Mouse (Mus musculus): ENCODE measurements around the gene Emsy. TPM values are rescaled to one million over a fixed set of nuclear protein-coding genes. Genes with fewer than 3 reads are reported as not detected.

Gene Emsy
- polyA plus RNA-seq, 1 experiment from 2014 or later, result 22.3 TPM

DNA sequence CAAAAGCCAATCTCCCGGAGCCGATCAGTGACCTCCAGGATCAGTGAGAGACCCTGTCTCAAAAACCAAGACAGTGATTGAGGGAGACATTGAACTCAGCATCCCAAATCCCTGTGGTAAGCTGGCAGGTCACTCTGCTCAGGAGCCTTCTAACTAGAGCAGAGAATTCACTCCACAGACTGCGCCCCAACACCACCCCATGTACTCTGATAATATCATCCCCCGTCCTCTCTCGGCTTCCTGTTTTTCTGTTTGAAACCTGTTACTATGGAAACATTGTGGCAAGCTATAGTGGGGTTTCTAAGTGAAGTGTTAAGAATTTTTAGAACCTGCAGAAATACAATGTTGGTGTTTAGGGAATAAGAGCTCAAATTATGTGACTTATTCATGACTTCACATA is 37.5 kb upstream of the Emsy start:
- WGBS, result 59% methylated on average over 5 of the region's 5 CpGs
- Histone ChIP-seq H3K27me3 (ENCODE audit: control insufficient read depth, insufficient read depth, low read length) (no peaks in the 10 kb centered on the region), H3K4me2 (ENCODE audit: low read depth, low read length) (no peak overlapping the region), H3K4me1 (ENCODE audit: control insufficient read depth, insufficient read depth, low read length) (peaks cover 10% of the 10 kb centered on the region), H3K27ac (ENCODE audit: low read length) (no peak overlapping the region), H3K9me3 (replicated peaks; ENCODE audit: control insufficient read depth, low read length) (no peaks in the 10 kb centered on the region), H3K4me3 (ENCODE audit: low read length) (no peak overlapping the region), H3K9ac (ENCODE audit: low read length) (no peak overlapping the region), H3K36me3 (ENCODE audit: control insufficient read depth, insufficient read depth) (no peaks in the 10 kb centered on the region)
- ATAC-seq (replicated peaks; ENCODE audit: extremely low read depth, insufficient read depth, low FRiP score), result no peak; the same call in 1 of the 2 replicates

DNA sequence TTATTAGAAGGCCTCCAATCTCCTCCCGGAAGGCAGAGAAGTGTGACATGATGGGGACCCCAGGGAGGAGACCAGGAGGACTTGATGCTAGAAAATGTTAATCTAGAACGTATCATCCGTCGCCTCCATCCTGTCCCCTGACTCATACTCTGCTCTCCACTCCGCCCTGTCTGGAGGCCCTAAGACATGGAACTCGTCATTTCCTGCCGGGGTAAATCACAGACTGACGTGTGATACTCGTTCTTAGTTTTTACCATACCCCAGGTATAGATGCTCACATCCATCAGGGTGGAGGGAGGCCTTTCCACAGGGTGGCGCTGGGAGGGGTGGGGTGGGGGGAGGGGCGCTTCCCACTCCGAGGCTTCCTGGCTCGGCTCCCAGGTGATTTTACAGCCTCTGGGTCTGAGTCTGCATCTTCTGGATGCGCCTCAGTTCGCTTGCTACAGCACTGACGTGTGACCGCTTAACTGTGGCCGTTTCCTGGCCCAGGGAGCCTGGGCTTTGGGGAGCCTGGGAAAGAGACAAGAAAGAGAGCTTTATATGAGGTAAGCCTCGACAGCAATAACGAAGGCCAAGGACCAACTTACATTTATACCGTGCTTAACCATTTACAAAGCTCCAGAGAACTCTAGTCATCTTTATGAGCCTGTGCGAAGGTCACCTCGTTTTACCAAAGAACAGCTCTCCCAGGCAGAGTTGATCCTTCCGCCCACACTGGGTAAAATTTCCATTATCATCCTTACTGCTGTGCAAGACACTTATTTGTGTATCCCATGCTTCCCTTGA is 36.4 kb upstream of the Emsy start:
- no peaks in the 10 kb centered on the region for H3K9me3 ChIP-seq (replicated peaks; ENCODE audit: control insufficient read depth, low read length)
- 35% methylated on average over 24 of the region's 24 CpGs for WGBS
- no peak overlapping the region; the same call in 1 of the 2 replicates for H3K9ac ChIP-seq (ENCODE audit: low read length)
- peaks cover 10% of the 10 kb centered on the region for H3K4me1 ChIP-seq (ENCODE audit: control insufficient read depth, insufficient read depth, low read length)
- no peak overlapping the region for H3K27ac ChIP-seq (ENCODE audit: low read length)
- H3K4me3 ChIP-seq (ENCODE audit: low read length), result no peak overlapping the region
- peak overlapping the region; percentile 42 for H3K4me2 ChIP-seq (ENCODE audit: low read depth, low read length)
- ATAC-seq (replicated peaks; ENCODE audit: extremely low read depth, insufficient read depth, low FRiP score), result 0 out of 2 replicates have a peak, but pooled peaks have one; percentile 18
- no peaks in the 10 kb centered on the region for H3K27me3 ChIP-seq (ENCODE audit: control insufficient read depth, insufficient read depth, low read length)
- no peaks in the 10 kb centered on the region for H3K36me3 ChIP-seq (ENCODE audit: control insufficient read depth, insufficient read depth)

DNA sequence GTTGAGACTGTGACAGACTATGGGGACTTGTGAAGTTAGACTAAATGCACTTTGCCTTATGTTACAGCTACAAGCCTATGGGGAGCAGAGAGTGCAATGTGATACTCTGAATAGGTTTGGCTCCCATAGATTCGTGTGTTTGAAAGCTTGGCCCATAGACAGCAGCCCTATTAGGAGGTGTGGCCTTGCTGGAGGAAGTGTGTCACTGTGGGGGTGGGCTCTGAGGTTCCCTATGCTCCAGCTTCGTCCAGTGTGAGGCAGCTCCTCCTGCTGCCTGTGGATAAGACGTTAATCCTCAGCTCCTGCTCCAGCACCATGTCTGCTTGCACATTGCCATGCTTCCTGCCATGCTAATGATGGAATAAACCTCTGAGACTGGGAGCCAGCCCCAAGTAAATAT is 34.2 kb upstream of the Emsy start:
- Histone ChIP-seq H3K4me3 (ENCODE audit: low read length) (no peak overlapping the region), H3K27me3 (ENCODE audit: control insufficient read depth, insufficient read depth, low read length) (no peaks in the 10 kb centered on the region), H3K4me2 (ENCODE audit: low read depth, low read length) (no peak overlapping the region), H3K9ac (ENCODE audit: low read length) (no peak overlapping the region), H3K36me3 (ENCODE audit: control insufficient read depth, insufficient read depth) (no peaks in the 10 kb centered on the region), H3K27ac (ENCODE audit: low read length) (no peak overlapping the region), H3K4me1 (ENCODE audit: control insufficient read depth, insufficient read depth, low read length) (peaks cover 9% of the 10 kb centered on the region), H3K9me3 (replicated peaks; ENCODE audit: control insufficient read depth, low read length) (no peaks in the 10 kb centered on the region)
- WGBS, result 19% methylated on average over 3 of the region's 3 CpGs
- ATAC-seq (replicated peaks; ENCODE audit: extremely low read depth, insufficient read depth, low FRiP score), result no peak

DNA sequence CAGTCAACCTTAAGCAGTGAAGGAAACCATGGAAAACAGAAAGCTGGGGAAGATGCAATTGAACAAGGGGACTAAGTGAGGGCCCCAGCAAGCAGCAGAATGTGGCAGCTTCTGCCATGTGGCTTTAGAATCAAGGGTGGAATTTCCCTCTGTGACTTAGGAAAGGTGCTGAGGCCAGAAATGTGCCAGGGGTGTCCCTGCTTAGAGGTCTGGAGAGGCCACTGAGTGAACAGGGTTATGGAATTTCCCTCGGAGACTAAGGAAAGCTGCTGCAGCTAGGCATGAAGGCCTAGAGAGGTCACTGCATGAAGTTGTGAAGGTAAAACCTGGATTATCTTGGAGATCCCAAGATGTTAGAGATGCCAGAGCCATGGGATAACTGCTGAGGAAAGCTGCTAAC is 33.5 kb upstream of the Emsy start:
- Histone ChIP-seq H3K9me3 (replicated peaks; ENCODE audit: control insufficient read depth, low read length) (no peaks in the 10 kb centered on the region), H3K9ac (ENCODE audit: low read length) (no peak overlapping the region), H3K27me3 (ENCODE audit: control insufficient read depth, insufficient read depth, low read length) (no peaks in the 10 kb centered on the region), H3K27ac (ENCODE audit: low read length) (no peak overlapping the region), H3K4me1 (ENCODE audit: control insufficient read depth, insufficient read depth, low read length) (peaks cover 10% of the 10 kb centered on the region), H3K36me3 (ENCODE audit: control insufficient read depth, insufficient read depth) (no peaks in the 10 kb centered on the region), H3K4me2 (ENCODE audit: low read depth, low read length) (no peak overlapping the region), H3K4me3 (ENCODE audit: low read length) (no peak overlapping the region)
- WGBS, result 63% methylated on average over 1 of the region's 1 CpGs
- ATAC-seq (replicated peaks; ENCODE audit: extremely low read depth, insufficient read depth, low FRiP score), result no peak

DNA sequence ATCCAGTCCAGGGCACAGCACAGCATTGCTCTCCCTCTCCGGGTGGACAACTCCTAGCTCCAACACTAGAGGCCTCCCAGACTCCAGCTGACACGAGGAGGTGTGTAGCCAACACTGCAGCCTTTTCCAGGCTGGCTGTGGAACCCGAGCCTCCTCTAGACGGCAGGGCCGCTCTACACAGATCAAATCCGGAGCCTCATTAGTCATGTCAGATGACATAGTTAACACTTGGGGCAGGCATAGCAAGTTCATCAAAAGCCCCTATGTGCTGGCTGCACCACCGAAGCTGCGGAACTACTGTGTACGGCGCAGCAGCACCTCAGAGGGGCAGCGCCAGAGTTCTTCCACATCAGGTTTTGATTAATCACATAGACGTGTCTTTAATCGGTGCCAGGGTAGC is 29.3 kb upstream of the Emsy start:
- peak; percentile 87 for ATAC-seq (replicated peaks; ENCODE audit: extremely low read depth, insufficient read depth, low FRiP score)
- Histone ChIP-seq H3K27me3 (ENCODE audit: control insufficient read depth, insufficient read depth, low read length) (no peaks in the 10 kb centered on the region; the same call in 1 of the 2 replicates), H3K4me2 (ENCODE audit: low read depth, low read length) (peak overlapping the region; percentile 14; the same call in 1 of the 2 replicates), H3K9ac (ENCODE audit: low read length) (no peak overlapping the region), H3K27ac (ENCODE audit: low read length) (no peak overlapping the region), H3K36me3 (ENCODE audit: control insufficient read depth, insufficient read depth) (no peaks in the 10 kb centered on the region), H3K4me1 (ENCODE audit: control insufficient read depth, insufficient read depth, low read length) (peaks cover 8% of the 10 kb centered on the region; the same call in 1 of the 2 replicates), H3K9me3 (replicated peaks; ENCODE audit: control insufficient read depth, low read length) (no peaks in the 10 kb centered on the region), H3K4me3 (ENCODE audit: low read length) (no peak overlapping the region)
- 41% methylated on average over 13 of the region's 13 CpGs for WGBS

DNA sequence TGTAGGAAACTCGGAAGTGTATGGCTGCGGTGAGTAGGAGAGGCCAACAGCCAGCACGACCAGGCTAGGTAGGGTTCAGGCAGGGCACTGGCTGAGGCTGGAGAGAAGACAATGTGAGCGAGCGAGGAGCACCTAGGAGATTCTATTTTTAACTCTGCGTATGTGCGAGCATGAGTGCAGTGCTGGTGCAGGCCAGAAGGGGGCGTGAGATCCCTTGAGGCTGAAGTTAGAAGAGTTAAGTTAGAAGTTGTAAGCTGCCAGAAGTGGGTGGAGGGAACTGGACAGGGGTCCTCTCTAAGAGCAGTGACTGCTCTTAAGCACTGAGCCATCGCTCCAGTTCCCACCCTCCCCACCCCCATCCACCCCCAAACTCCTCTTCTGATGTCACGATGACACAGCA is 26.2 kb upstream of the Emsy start:
- 82% methylated on average over 10 of the region's 10 CpGs for WGBS
- no peaks in the 10 kb centered on the region; the same call in 1 of the 2 replicates for H3K27me3 ChIP-seq (ENCODE audit: control insufficient read depth, insufficient read depth, low read length)
- ATAC-seq (replicated peaks; ENCODE audit: extremely low read depth, insufficient read depth, low FRiP score), result no peak
- H3K4me2 ChIP-seq (ENCODE audit: low read depth, low read length), result no peak overlapping the region
- peaks cover 19% of the 10 kb centered on the region for H3K4me1 ChIP-seq (ENCODE audit: control insufficient read depth, insufficient read depth, low read length)
- H3K4me3 ChIP-seq (ENCODE audit: low read length), result no peak overlapping the region
- no peaks in the 10 kb centered on the region for H3K36me3 ChIP-seq (ENCODE audit: control insufficient read depth, insufficient read depth)
- H3K9ac ChIP-seq (ENCODE audit: low read length), result no peak overlapping the region
- no peaks in the 10 kb centered on the region for H3K9me3 ChIP-seq (replicated peaks; ENCODE audit: control insufficient read depth, low read length)
- no peak overlapping the region for H3K27ac ChIP-seq (ENCODE audit: low read length)

DNA sequence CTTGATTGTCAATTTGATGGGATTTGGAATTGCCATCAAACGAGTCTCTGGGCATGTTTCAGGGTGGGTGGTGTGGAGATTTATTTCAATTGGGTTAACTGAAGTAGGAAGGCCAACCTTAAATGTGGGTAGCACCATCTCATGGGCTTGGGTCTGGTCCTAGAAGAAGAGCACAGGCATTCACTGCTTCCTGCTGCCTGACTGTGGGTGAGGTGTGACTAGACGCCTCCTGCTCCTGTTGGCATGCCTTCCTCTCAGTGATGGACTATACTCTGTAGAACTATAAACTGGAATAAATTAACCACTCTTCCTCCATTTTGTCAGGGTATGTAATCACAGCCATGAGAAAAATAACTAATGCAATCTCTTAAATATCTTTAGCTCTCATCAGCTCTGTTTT is 24.1 kb upstream of the Emsy start:
- ATAC-seq (replicated peaks; ENCODE audit: extremely low read depth, insufficient read depth, low FRiP score), result no peak
- Histone ChIP-seq H3K4me1 (ENCODE audit: control insufficient read depth, insufficient read depth, low read length) (peaks cover 19% of the 10 kb centered on the region), H3K27ac (ENCODE audit: low read length) (no peak overlapping the region)

DNA sequence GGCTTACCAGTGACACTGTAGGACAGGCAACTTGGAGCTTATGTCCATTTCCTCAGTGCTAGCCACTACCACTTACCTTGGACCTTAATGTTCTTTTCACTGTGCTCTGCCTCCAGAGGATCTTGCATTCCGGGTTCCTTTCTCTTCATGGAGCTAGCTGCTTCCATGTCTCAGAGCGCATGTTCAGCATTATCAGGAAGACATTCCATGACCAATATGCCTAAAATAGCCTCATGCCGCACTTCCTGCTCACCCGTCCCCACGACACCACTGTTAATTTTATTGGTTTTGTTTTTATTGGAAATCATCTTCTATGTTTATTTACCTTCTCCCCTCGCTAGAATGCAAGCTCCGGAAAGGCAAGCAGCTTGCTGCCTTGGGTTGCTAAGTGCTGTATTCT is 21.9 kb upstream of the Emsy start:
- Histone ChIP-seq H3K4me2 (ENCODE audit: low read depth, low read length) (peak overlapping the region; percentile 57), H3K4me1 (ENCODE audit: control insufficient read depth, insufficient read depth, low read length) (peaks cover 14% of the 10 kb centered on the region), H3K27me3 (ENCODE audit: control insufficient read depth, insufficient read depth, low read length) (no peaks in the 10 kb centered on the region), H3K9ac (ENCODE audit: low read length) (peak overlapping the region; percentile 45), H3K9me3 (replicated peaks; ENCODE audit: control insufficient read depth, low read length) (no peaks in the 10 kb centered on the region), H3K36me3 (ENCODE audit: control insufficient read depth, insufficient read depth) (no peaks in the 10 kb centered on the region), H3K4me3 (ENCODE audit: low read length) (peak overlapping the region; percentile 34), H3K27ac (ENCODE audit: low read length) (peak overlapping the region; percentile 80)
- WGBS, result 17% methylated on average over 7 of the region's 7 CpGs
- ATAC-seq (replicated peaks; ENCODE audit: extremely low read depth, insufficient read depth, low FRiP score), result 0 out of 2 replicates have a peak, but pooled peaks have one; percentile 64

More for the DNA sequence above, 24.1 kb upstream of the Emsy start:
- Histone ChIP-seq H3K9me3 (replicated peaks; ENCODE audit: control insufficient read depth, low read length) (no peaks in the 10 kb centered on the region), H3K9ac (ENCODE audit: low read length) (no peak overlapping the region), H3K4me2 (ENCODE audit: low read depth, low read length) (no peak overlapping the region), H3K36me3 (ENCODE audit: control insufficient read depth, insufficient read depth) (no peaks in the 10 kb centered on the region), H3K4me3 (ENCODE audit: low read length) (no peak overlapping the region), H3K27me3 (ENCODE audit: control insufficient read depth, insufficient read depth, low read length) (no peaks in the 10 kb centered on the region; the same call in 1 of the 2 replicates)
- WGBS, result 72% methylated on average over 2 of the region's 2 CpGs

DNA sequence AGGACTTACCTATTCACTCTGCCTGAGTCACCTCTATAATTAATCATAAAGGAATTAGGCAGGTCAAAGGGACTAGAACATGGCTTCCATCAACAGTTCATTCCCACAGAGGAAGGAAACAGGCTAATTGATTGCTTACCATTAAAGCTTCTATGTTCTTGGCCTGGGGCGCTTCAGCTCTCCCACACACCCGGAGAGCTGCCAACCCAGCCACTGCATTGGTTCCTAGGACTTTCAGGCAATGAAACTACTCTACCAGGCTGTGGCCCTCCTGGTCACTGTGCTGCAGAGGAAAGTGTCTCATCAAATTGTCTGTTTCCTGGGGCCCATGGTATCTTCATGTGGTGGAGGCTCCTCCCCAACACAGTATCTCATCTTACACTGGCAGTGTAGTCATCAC is 20.9 kb upstream of the Emsy start:
- no peak overlapping the region for H3K27ac ChIP-seq (ENCODE audit: low read length)
- ATAC-seq (replicated peaks; ENCODE audit: extremely low read depth, insufficient read depth, low FRiP score), result no peak
- H3K4me3 ChIP-seq (ENCODE audit: low read length), result no peak overlapping the region
- 81% methylated on average over 2 of the region's 2 CpGs for WGBS
- no peaks in the 10 kb centered on the region for H3K27me3 ChIP-seq (ENCODE audit: control insufficient read depth, insufficient read depth, low read length)
- no peaks in the 10 kb centered on the region for H3K9me3 ChIP-seq (replicated peaks; ENCODE audit: control insufficient read depth, low read length)
- H3K4me2 ChIP-seq (ENCODE audit: low read depth, low read length), result peak overlapping the region; percentile 57; the same call in 1 of the 2 replicates
- H3K36me3 ChIP-seq (ENCODE audit: control insufficient read depth, insufficient read depth), result no peaks in the 10 kb centered on the region
- peaks cover 23% of the 10 kb centered on the region for H3K4me1 ChIP-seq (ENCODE audit: control insufficient read depth, insufficient read depth, low read length)
- no peak overlapping the region for H3K9ac ChIP-seq (ENCODE audit: low read length)

Data from heart, embryonic 16.5 days (tissue).